Mouse (Mus musculus) spleen, embryonic (tissue): Measurements from ENCODE around the gene Ap3m1.

ENCODE experiments used
- CTCF ChIA-PET: fragments of 350-600 bp; sonication (Branson Sonifier 250); formaldehyde crosslinking; loops from one replicate; lab custom pipeline; 2022; lab: Charles Lee

Ap3m1 gene

DNA sequence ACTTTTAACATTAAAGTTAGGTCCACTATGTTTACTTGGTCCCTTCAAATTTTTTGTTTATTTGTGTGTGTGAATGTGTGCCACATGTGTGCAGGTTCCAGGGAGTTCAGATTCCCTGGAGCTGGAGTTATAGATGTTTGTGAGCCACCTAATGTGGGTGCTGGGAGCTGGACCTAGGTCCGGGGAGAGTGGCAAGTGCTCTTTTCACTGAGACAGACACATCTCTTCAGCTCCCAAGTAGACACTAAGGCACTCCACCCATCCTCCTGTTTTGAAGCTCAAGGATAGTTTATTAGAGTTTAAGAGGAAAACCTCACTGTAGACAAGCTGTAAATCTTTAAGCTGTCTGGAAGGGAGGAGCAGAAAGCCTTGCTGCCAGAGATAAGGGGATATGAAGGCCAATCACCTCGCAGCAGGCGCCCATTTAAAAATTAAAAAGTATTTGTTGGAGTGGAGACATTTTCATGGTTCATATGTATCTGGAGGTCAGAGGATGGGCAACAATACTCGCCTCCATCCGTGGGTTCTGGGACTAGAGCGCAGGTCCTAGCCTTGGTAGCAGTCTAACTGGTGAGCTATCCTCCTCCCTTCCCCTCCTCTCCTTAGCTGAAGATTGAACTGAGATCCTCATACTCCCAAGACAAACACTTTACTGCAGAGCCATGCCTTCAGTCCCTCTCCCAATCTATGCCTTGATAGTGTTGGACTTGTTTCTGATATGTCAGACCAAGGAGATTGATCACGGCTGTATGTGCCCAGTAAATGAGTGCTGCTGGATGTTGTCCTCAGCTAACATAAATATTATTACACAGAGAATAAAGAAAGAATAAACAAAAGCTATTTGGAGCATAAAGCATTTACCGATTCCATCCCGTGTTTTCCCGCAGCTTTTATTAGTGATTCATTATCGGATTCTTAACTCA is 22.4 kb upstream of the Ap3m1 start:
- CTCF ChIA-PET, result interaction anchor here (0.6 to 0.9 kb wide), 2 partner anchors 22 to 27 kb away, joined by 4 to 7 read pairs; partner anchors contain the start of genes Adk and Ap3m1

DNA sequence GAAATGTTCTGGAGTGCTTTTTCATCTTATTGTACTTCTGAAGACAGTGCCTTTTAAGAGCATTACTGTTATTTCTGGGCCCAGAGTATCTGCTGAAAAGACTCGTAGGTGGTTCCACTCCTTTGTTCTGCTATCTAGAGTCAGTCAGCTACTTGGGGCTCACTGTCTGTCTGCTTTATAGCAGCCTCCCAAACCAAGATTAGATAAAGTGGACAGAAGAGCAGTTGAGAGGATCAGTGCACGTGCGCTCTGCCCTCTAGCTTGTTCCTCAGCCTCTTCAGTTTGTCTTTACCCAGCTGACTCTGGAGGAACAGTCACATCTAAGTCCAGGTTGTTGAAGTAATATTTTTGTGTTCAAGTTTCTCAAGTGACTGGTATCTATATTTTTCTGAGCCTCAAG is 21.7 kb upstream of the Ap3m1 start:
- CTCF ChIA-PET, result interaction anchor here (0.6 kb wide), 1 partner anchor 26 kb away, joined by 7 read pairs; no protein-coding TSS in a partner anchor

DNA sequence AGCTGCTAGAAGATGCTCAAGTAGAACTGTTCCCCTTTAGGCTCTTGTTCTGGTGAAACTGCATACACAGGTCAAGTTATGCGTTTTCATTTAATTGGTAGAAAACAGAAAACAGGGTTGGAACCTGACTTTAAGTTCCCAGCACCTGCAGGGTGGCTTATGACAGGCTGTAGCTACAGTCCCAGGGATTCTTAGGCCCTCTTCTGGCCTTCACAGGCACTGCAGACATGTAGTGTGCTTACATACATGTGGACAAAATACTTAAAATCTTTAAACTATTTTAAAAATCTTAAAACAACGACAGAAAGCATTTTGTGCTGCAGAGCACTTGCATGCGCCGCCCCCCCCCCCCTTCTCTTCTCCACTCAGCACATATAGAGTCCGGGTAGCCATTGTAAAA is 17.3 kb upstream of the Ap3m1 start:
- CTCF ChIA-PET, result interaction anchor here (0.7 kb wide), 1 partner anchor 52 kb away, joined by 13 read pairs; no protein-coding TSS in a partner anchor

DNA sequence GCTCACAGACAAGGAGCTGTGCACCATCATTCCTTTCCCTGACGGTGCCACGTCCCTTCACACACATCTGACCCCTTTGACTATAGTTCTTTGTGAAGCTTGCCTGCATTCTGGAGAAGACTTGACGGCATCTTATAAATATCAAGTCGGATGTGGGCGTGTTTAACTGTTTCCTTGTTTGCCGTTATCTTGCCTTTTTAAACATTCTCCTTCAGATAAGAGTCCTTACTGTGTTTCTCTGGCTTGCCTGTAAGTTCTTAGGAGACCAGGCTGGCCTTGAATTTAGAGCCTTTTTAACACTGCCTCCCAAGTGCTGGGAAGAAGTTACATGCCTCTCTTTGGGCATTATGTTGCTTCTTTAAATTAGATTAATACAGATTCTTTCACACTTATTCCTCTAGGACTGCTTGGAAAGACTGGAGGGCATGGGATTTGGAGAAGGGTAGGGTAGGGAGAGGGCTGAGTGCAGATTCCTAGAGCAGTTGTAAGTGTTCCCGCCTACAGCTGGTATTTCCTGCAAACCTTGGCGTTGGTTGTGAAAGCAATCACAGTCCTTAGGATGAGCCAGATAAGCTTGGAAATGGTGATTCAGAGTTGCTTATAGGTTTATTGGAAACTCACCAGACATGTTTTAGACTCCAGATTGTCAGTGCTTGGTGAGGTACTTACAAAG is 13.3 kb upstream of the Ap3m1 start:
- CTCF ChIA-PET, result no interaction called here

DNA sequence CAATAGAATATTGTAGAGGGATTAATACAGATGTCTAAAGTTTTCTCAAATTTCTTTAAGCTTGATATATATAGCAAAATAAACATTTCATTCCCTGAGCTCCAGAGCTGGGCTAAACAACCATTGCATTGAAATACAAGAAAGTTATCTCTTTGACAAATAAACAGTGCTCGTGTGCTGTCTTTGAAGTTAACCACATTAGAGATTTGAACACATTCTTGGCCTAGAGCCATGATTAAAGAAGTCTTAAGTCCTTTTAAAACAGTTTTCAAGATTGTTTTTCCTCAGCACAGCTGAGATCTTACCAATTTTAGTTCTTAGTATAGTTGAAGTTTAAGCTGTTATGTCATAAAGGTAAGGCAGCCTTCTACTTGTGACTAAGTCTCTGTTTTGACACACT is 12.0 kb upstream of the Ap3m1 start:
- CTCF ChIA-PET, result no interaction called here

DNA sequence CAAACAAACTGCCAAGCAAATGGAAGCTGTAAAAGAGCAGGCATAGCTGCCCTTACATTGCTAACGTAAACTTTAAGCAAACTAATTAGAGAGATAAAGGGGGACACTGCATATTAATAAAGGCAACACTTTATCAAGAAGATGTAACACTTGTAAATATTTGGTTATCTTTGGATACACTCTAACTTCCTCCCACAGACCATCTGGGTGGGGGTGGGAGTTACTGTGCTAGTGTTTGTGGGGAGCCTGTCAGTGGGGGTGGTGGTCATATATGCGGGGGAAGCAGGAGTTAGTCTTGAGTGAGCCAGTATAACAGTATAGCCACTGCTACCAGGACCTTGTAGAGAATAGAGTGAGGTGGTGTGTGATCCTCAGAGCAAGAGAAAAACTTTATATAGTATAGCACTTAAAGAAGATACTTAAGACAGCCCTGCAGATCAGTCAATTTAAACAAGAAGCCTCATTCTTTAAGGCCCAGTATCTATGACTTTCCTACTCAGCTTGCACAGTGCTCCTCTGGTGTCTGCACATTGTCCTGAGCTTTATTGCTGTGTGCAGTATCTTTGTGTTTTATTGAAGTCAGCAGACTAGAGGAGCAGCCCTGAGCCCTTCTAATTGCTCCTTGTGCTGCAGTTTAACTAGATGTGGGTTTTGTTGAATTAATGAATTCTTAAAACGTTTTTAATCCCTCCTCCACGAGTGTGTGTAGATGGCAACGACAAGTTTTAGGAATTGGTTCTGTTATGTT is 10.6 kb upstream of the Ap3m1 start:
- CTCF ChIA-PET, result no interaction called here

DNA sequence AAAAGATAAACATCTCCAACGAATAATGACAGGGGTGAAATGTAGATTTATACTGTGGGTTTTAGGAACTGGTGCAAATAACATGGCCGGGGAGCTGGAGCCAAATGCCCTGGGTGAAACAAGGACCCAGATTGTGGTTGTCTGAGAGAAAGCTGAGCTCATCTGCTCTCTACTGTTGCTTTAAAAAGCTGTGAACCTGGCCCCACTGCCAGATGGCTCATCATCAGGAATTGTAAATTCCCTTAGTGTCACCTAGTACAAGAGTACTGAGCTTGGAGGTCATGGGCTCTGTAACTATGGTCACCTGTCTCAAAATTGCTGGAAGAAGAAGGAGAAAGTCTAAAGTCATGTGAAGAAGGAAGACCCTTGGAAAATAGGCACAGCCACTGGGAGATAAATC is 6.7 kb upstream of the Ap3m1 start:
- CTCF ChIA-PET, result no interaction called here

DNA sequence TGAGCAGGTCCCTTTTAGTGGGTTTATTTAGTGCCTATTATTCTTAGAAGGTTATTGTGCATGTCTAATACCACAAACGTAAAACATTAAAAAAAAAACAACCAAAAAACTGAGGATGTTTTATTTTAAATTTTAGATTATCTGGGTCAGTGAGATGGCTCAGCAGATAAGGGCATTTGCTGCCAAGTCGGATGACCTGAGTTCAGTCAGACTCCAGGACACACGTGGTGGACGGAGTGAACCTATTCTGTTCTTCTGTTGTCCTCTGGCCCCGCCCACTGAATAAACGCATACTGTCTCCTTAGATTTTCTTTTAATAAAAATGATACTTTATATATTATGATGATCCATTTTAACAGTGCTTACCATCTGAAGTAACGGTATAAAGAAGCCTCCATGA is 1.3 kb upstream of the Ap3m1 start:
- CTCF ChIA-PET, result no interaction called here

DNA sequence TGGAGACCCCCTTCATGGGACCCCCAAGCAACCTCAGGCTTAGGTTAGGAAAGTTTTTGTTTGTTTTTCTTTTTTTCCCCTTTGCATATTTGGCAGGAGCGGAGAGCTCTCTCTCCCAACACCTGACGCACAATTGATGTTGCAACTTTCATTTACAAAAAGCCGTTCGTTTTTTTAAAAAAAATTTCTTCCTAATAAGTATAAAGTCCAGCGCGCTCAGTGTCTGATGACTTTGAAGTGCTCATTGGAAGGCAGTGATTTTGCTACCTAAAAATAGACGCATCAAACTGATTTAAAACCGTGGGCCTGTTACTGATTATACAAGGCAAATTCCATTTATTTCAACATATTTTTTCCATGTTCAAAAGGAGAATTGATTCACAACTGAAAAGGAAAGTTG is 843 bp upstream of the Ap3m1 start:
- CTCF ChIA-PET, result interaction anchor here (1.1 kb wide), 1 partner anchor 22 kb away, joined by 4 read pairs; no protein-coding TSS in a partner anchor

DNA sequence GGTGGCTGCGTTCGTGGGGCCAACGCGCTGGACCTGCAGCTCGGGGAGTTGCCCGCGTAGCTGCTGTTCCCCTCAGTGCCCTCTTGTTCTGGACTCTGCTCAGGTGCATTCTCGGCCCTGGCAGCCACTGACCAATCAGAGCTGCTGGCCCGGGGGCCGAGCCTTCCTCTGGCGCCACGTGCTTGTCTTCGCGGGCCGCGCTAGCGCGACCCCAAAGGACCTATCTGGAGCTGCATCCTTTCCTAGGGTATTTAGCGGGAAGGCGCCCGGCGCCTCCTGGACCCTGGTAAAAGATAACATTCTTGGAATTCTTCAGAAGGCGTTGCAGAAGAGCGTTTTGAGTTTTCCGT is 448 bp upstream of the Ap3m1 start:
- CTCF ChIA-PET, result interaction anchor here (0.5 to 1.1 kb wide), 2 partner anchors 22 to 176 kb away, joined by 4 to 5 read pairs; no protein-coding TSS in a partner anchor

DNA sequence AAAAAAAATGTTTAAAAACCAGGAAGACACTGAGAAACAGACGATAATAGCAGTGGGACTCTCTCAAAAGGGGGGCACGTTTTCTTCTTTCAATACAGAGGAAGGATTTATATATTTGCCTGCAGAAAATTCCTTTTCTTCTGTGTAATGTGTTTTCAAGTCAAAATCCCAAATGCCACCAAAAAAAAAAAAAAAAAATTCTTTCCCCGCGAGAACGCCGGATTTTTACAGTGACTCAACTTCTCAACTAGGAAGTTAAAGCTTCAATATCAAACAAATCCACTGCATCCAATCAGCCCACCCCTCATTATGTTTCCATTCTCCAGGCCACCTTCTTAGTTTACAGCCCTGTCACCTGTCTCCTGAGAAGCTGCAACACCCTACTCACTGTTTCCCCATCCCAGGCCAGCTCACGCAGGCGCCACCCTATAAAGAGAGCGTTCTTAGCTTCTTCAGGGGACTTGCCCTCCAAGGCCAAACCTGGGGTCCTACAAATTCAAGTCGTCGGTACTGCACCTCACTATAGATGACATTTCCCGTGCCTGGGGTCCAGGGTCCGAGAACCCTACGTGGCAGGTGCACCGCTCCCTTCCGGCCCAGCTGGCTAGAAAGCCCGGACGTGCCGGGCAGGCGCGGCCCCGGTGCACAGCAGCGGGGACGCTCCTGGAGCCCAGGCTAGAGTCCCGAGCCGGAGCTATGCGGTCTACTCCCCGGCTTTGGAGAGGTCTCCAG is 762 bp downstream of the Ap3m1 start:
- CTCF ChIA-PET, result interaction anchor here (0.6 to 1.2 kb wide), 7 partner anchors 9 to 576 kb away, joined by 3 to 8 read pairs (median 3); no protein-coding TSS in a partner anchor

DNA sequence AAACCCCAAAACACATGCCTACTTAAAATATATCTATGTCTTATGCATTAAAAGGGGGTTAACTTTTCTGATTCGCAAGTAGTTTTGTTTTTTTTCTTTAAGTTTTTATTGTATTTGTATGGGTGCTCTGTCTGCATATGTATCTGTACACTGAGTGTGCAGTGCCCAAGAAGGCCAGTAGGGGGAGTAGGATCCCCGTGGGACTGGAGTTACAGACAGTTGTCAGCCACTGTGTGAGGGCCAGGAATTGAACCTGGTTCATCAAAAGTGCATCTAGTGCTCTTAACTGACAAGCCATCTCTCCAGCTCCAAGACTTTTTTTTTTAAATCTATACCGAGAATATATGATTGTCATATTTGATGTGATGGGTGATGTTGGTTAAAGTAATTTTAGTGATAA is 1.6 kb downstream of the Ap3m1 start:
- CTCF ChIA-PET, result interaction anchor here (0.6 kb wide), 1 partner anchor 54 kb away, joined by 8 read pairs; no protein-coding TSS in a partner anchor

DNA sequence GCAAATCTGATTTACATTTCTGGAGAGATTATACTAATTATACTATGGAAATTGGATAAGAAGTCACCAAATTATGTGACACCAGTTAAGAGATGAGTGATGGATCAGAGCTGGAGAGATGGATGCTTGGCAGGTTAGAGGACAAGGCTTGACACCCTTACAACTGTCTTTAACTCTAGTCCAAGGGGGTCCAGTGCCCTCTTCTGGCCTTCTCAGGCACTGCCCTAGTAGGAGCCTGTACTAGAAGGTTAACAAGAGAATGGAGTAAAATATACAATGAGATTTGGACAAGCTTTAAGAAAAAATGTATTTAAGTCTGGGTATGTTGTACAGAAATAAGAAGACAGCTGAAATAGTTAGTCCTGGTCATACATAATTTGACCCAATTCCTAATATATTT is 3.4 kb downstream of the Ap3m1 start:
- CTCF ChIA-PET, result interaction anchor here (0.6 kb wide), 1 partner anchor 470 kb away, joined by 14 read pairs; no protein-coding TSS in a partner anchor

DNA sequence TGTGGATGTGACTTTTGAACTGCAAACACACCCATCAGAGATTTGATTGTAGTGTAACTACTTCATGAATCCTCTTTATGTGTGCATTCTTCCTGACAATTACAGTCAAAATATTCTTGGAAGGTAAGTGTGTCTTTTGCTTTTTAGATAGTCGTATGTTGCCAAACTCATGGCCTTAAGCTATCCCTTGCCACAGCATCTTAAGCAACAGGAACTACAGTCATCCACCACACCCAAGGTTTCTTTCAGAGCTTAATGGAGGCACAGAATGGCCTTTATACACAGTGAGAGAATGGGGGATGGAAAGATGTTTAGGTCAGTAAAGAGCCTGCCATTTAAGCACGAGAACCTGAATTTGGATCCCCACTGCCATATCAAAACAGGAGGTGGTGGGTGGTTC is 4.5 kb downstream of the Ap3m1 start:
- CTCF ChIA-PET, result interaction anchor here (0.7 to 1.2 kb wide), 2 partner anchors 26 to 32 kb away, joined by 4 to 7 read pairs; no protein-coding TSS in a partner anchor

DNA sequence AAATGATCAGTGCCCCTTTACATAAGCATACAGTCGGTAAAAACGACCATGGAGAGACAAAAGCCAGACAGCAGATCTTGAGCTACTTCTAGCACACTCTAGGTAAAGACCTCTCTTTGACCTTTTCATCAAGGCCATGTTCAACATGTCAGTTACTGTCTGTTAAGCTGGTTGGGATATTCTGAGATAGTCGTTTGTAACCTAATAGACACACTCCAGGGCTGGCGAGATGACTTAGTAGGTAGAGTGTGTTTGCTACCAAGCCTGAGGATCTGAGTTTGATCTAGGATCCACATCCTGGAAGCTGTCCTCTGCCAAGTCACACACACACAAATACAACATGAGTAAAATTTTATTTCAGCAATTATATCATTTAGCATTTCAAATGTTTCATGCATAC is 12.7 kb downstream of the Ap3m1 start:
- CTCF ChIA-PET, result no interaction called here

DNA sequence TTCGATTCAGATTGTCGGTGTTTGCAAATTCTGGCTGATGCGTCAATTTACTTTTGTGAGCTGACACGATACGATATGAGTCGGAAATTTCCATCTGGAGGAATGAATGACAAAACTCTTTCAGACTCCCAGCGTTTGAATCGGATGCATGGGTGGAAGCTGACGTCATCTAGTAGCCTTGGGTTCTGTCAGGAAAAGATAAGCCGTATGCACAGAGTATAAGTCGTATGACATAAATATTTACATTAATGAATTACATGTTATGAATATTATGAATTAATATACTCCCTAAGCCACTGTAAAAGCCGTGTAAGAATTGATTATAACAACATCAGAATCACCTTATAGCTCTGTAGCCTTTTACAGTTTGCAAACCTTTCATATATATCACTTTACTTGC is 13.2 kb downstream of the Ap3m1 start:
- CTCF ChIA-PET, result interaction anchor here (0.7 kb wide), 1 partner anchor 13 kb away, joined by 3 read pairs; no protein-coding TSS in a partner anchor

DNA sequence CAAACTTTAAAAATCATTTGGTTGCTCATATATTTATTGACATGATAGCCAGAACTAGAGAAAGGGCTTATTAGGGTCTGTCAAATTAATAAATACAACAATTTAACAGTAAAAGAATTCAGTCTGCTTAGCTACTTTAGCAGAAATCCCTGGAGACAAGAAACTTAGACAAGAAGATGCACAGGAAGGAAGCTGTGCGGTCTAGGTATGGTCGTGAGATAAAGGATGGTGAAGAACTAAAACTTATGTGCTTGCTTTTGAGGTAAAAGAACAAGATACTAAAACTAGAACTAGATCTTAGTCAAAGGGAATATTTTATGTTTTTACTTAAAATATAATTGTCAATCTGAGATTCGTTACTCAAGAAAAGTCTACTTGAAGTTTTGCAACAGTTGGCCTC is 17.5 kb downstream of the Ap3m1 start:
- CTCF ChIA-PET, result no interaction called here

DNA sequence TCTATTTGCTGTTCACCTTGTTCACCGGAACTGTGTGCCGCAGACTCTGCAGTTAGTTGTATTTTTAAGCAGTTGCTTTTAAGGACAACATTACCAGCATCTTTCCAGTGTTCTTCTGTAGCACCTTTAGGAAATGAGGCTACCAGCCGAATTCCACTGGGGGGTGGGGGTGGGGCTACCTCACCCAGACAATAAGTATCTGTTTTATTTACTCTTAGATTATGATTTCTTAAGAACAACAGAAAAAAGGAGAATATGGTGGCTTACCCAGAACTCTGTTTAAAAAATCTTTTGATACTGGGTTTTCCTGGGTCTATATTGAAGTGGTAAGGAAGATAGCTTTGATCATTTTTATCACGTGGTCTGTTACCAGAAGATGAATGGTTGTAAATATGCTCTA is 18.0 kb downstream of the Ap3m1 start:
- CTCF ChIA-PET, result no interaction called here

DNA sequence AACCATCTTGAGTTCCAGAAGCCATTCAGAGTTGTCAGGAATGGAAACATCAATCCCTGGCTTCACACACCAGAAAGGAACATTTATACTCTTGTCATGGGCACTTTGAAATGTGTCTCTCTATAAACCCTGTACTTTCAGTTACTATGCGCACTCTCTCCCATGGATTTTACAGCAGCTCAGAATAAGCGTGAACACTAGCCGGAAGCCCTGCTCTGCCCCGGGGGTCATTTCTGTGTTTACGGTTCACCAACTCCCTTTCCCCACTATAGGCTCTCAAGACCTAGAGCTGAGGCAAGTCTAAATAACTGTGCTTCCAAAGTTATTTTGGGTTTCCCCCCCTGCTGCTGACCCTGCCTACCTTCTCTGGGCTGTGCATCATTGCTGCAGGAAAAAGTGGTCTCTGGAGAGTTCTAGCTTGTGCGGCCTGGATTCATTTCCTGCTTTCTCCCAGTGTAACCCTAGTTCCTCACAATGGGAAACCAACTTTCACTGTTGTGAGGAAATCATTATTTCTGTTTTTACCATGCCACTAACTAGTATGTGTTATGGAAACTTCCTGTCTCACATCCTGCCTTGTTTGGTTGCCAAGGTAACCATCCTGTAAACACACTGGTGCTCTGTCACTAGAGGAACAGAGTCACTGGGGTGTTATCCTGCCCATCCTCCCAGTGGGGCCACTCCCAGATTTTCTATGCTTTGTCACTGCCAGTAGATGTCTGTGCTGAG is 20.4 kb downstream of the Ap3m1 start:
- CTCF ChIA-PET, result interaction anchor here (0.9 kb wide), 1 partner anchor 20 kb away, joined by 3 read pairs; no protein-coding TSS in a partner anchor
